ENCODE assay signal across 15 mouse cellular contexts in genomic region chr7:13314095-13314597, GRCm38 (mm10). TPM values are rescaled to one million over a fixed set of nuclear protein-coding genes. Genes with fewer than 3 reads are reported as not detected.
A peak's percentile ranks its signal among the peaks of the same experiment; 100 is the strongest.
DNase-seq lines count a peak whose midpoint lies in the region; ATAC-seq lines count a peak whose summit lies in the region.
"Had no signal": no experiment of that assay in that cellular context is flagged by ENCODE, and none has a peak within 500 bp of the region (broad histone marks: within the 10 kb centered on the region; RNA-seq: fewer than 3 reads in every experiment).

No protein-coding gene starts in this region.

- H3K4me2 ChIP-seq in limb, embryonic 15.5 days = no peak overlapping the region
- no peak overlapping the region for H3K4me2 ChIP-seq in embryonic facial prominence, embryonic 12.5 days (replicated peaks)
- H3K4me2 ChIP-seq in stomach, embryonic 14.5 days (replicated peaks; ENCODE audit: low read depth, low read length) = no peak overlapping the region
- H3K4me2 ChIP-seq: heart, embryonic 12.5 days; hindbrain, embryonic 15.5 days had no signal

- no peaks in the 10 kb centered on the region for H3K27me3 ChIP-seq in limb, embryonic 15.5 days
- H3K27me3 ChIP-seq in limb, embryonic 10.5 days (ENCODE audit: low read depth, poor library complexity, severe bottlenecking) = no peaks in the 10 kb centered on the region
- no peaks in the 10 kb centered on the region for H3K27me3 ChIP-seq in embryonic facial prominence, embryonic 12.5 days
- H3K27me3 ChIP-seq in stomach, embryonic 14.5 days (ENCODE audit: control insufficient read depth, insufficient read depth, low read length) = no peaks in the 10 kb centered on the region
- H3K27me3 ChIP-seq: heart, embryonic 12.5 days; hindbrain, embryonic 15.5 days had no signal

- peak; percentile 26 for DNase-seq in gastrocnemius, postnatal 25 days
- no peak for DNase-seq in gastrocnemius, postnatal 36 days
- no peak for DNase-seq in limb, embryonic 10.5 days (ENCODE audit: low spot score)
- no peak for DNase-seq in cerebellum, adult 11 months
- DNase-seq in layer of hippocampus, adult 9-10 months (ENCODE audit: low spot score) = no peak
- DNase-seq: cerebellum, adult 11-12 months; forebrain, postnatal 0 days; kidney, postnatal 4 days; left cerebral cortex, postnatal 4 days; liver, postnatal 0 days had no signal

- no peak overlapping the region for H3K9ac ChIP-seq in limb, embryonic 15.5 days
- no peak overlapping the region for H3K9ac ChIP-seq in embryonic facial prominence, embryonic 12.5 days
- no peak overlapping the region for H3K9ac ChIP-seq in stomach, embryonic 14.5 days (replicated peaks; ENCODE audit: low read depth, low read length)
- H3K9ac ChIP-seq: forebrain, postnatal 0 days; heart, embryonic 12.5 days; hindbrain, embryonic 15.5 days; liver, postnatal 0 days had no signal

- no peaks in the 10 kb centered on the region for H3K4me1 ChIP-seq in limb, embryonic 15.5 days
- no peaks in the 10 kb centered on the region for H3K4me1 ChIP-seq in limb, embryonic 10.5 days
- H3K4me1 ChIP-seq in embryonic facial prominence, embryonic 12.5 days = no peaks in the 10 kb centered on the region
- H3K4me1 ChIP-seq in stomach, embryonic 14.5 days (ENCODE audit: control insufficient read depth, insufficient read depth, low read length) = no peaks in the 10 kb centered on the region
- H3K4me1 ChIP-seq: heart, embryonic 12.5 days; hindbrain, embryonic 15.5 days had no signal

- ATAC-seq in limb, embryonic 15.5 days (ENCODE audit: insufficient number of reproducible peaks, low FRiP score, low TSS enrichment, low read depth) = no peak
- ATAC-seq in embryonic facial prominence, embryonic 12.5 days (ENCODE audit: insufficient number of reproducible peaks, insufficient read depth, low FRiP score, low TSS enrichment) = 0 out of 2 replicates have a peak, but pooled peaks have one; percentile 37
- 0 out of 2 replicates have a peak, but pooled peaks have one; percentile 56 for ATAC-seq in stomach, embryonic 14.5 days (ENCODE audit: insufficient number of reproducible peaks, insufficient read depth, low FRiP score, low read depth)
- ATAC-seq: forebrain, postnatal 0 days; liver, postnatal 0 days had no signal

- no peak overlapping the region for H3K4me3 ChIP-seq in limb, embryonic 15.5 days
- no peak overlapping the region for H3K4me3 ChIP-seq in limb, embryonic 10.5 days
- no peak overlapping the region for H3K4me3 ChIP-seq in embryonic facial prominence, embryonic 12.5 days
- H3K4me3 ChIP-seq in stomach, embryonic 14.5 days (ENCODE audit: low read depth, low read length) = no peak overlapping the region
- H3K4me3 ChIP-seq: heart, embryonic 12.5 days; hindbrain, embryonic 15.5 days had no signal

- H3K9me3 ChIP-seq in limb, embryonic 15.5 days = no peaks in the 10 kb centered on the region; the same call in 1 of the 2 replicates
- no peaks in the 10 kb centered on the region for H3K9me3 ChIP-seq in limb, embryonic 10.5 days (replicated peaks)
- no peaks in the 10 kb centered on the region for H3K9me3 ChIP-seq in embryonic facial prominence, embryonic 12.5 days
- no peaks in the 10 kb centered on the region for H3K9me3 ChIP-seq in stomach, embryonic 14.5 days (ENCODE audit: control insufficient read depth, low read depth, low read length)
- H3K9me3 ChIP-seq: heart, embryonic 12.5 days; hindbrain, embryonic 15.5 days had no signal

- peaks cover 39% of the 10 kb centered on the region for H3K36me3 ChIP-seq in limb, embryonic 15.5 days
- peaks cover 62% of the 10 kb centered on the region for H3K36me3 ChIP-seq in limb, embryonic 10.5 days
- peaks cover 39% of the 10 kb centered on the region for H3K36me3 ChIP-seq in embryonic facial prominence, embryonic 12.5 days
- H3K36me3 ChIP-seq in stomach, embryonic 14.5 days (ENCODE audit: control insufficient read depth, insufficient read depth, low read length) = peaks cover 20% of the 10 kb centered on the region

- intact Hi-C loops in gastrocnemius, postnatal 36 days (cut with DNase I) = no loop called here

- WGBS in limb, embryonic 15.5 days = 57% methylated on average over 5 of the region's 5 CpGs
- 86% methylated on average over 5 of the region's 5 CpGs for WGBS in limb, embryonic 10.5 days
- 82% methylated on average over 5 of the region's 5 CpGs for WGBS in embryonic facial prominence, embryonic 12.5 days
- 66% methylated on average over 5 of the region's 5 CpGs for WGBS in stomach, embryonic 14.5 days

- peak overlapping the region; percentile 24; the same call in 1 of the 2 replicates for H3K27ac ChIP-seq in limb, embryonic 15.5 days
- no peak overlapping the region for H3K27ac ChIP-seq in limb, embryonic 10.5 days
- H3K27ac ChIP-seq in embryonic facial prominence, embryonic 12.5 days = peak overlapping the region; percentile 60; the same call in 1 of the 2 replicates
- H3K27ac ChIP-seq in stomach, embryonic 14.5 days (ENCODE audit: low read length) = no peak overlapping the region
- H3K27ac ChIP-seq: hindbrain, embryonic 15.5 days had no signal

RNA-seq across cellular contexts. Expression of gene Pla2g4c, which starts 10.3 kb away (rescaled TPM):
- total RNA-seq in gastrocnemius, postnatal 25 days (2021) = under 1 TPM in 1 of 2 experiments, not detected in 1; 0.08 TPM
- total RNA-seq in gastrocnemius, postnatal 36 days (2021) = under 1 TPM; 0.08 to 0.12 TPM
- polyA plus RNA-seq in limb, embryonic 15.5 days (2015; fragmentation: Nextera tagmentation; extraction: Ambion mirVana) = 0.90 and 1.0 TPM in 2 replicates
- 1.9 TPM in 2 replicates for polyA plus RNA-seq in limb, embryonic 10.5 days (2016; fragmentation: Nextera tagmentation; extraction: Ambion mirVana)
- polyA plus RNA-seq in embryonic facial prominence, embryonic 12.5 days (2016; fragmentation: Nextera tagmentation; extraction: Ambion mirVana) = 1.0 and 1.3 TPM in 2 replicates
- 1.1 and 1.3 TPM in 2 replicates for polyA plus RNA-seq in stomach, embryonic 14.5 days (2014; fragmentation: Nextera tagmentation; extraction: Ambion mirVana)
- polyA plus RNA-seq: forebrain, postnatal 0 days had no signal

RNA-seq across cellular contexts. Expression of gene Zswim9, which starts 35.6 kb away (rescaled TPM):
- 1 to 10 TPM; 7.6 to 8.0 TPM for total RNA-seq in gastrocnemius, postnatal 25 days (2021)
- total RNA-seq in gastrocnemius, postnatal 36 days (2021) = 1 to 10 TPM; 9.0 to 9.8 TPM
- 9.3 and 11.0 TPM in 2 replicates for polyA plus RNA-seq in limb, embryonic 15.5 days (2015; fragmentation: Nextera tagmentation; extraction: Ambion mirVana)
- 10.0 and 11.4 TPM in 2 replicates for polyA plus RNA-seq in limb, embryonic 10.5 days (2016; fragmentation: Nextera tagmentation; extraction: Ambion mirVana)
- polyA plus RNA-seq in embryonic facial prominence, embryonic 12.5 days (2016; fragmentation: Nextera tagmentation; extraction: Ambion mirVana) = 14.2 and 15.8 TPM in 2 replicates
- polyA plus RNA-seq in stomach, embryonic 14.5 days (2014; fragmentation: Nextera tagmentation; extraction: Ambion mirVana) = 5.7 and 11.6 TPM in 2 replicates

RNA-seq across cellular contexts. Expression of gene Lig1, which starts 37.1 kb away (rescaled TPM):
- 1 to 10 TPM in 1 of 2 experiments, under 1 TPM in 1; 1.00 to 2.4 TPM for total RNA-seq in gastrocnemius, postnatal 25 days (2021)
- 1 to 10 TPM; 1.6 to 1.7 TPM for total RNA-seq in gastrocnemius, postnatal 36 days (2021)
- polyA plus RNA-seq in limb, embryonic 15.5 days (2015; fragmentation: Nextera tagmentation; extraction: Ambion mirVana) = 83.4 and 85.3 TPM in 2 replicates
- polyA plus RNA-seq in limb, embryonic 10.5 days (2016; fragmentation: Nextera tagmentation; extraction: Ambion mirVana) = 163 and 169 TPM in 2 replicates
- polyA plus RNA-seq in embryonic facial prominence, embryonic 12.5 days (2016; fragmentation: Nextera tagmentation; extraction: Ambion mirVana) = 117 and 120 TPM in 2 replicates
- polyA plus RNA-seq in stomach, embryonic 14.5 days (2014; fragmentation: Nextera tagmentation; extraction: Ambion mirVana) = 117 and 124 TPM in 2 replicates

Comparison
In these comparisons a context has a peak if more than half of its experiments do, and no peak if none do; other contexts are left out.
1. H3K27ac ChIP-seq: peak in limb, embryonic 15.5 days (single experiment) and embryonic facial prominence, embryonic 12.5 days (single experiment); none in limb, embryonic 10.5 days (single experiment) and stomach, embryonic 14.5 days (single experiment).